Mouse (Mus musculus): ENCODE measurements around the gene Mcm10. TPM values are rescaled to one million over a fixed set of nuclear protein-coding genes. Genes with fewer than 3 reads are reported as not detected.
"Not testable (repeated sequence)": the region's sequence is repeated elsewhere in the genome, so short reads cannot be mapped to it uniquely, and the experiment has no call there.

Gene Mcm10
- polyA plus RNA-seq, 1 experiment from 2014 or later, result 34.4 TPM

- Histone ChIP-seq H3K27ac (ENCODE audit: low read depth, low read length) (no peak overlapping the region), H3K4me3 (ENCODE audit: low read depth, low read length) (no peak overlapping the region), H3K9me3 (ENCODE audit: control insufficient read depth, low read length) (no peaks in the 10 kb centered on the region), H3K27me3 (ENCODE audit: control insufficient read depth, insufficient read depth, low read length) (no peaks in the 10 kb centered on the region), H3K36me3 (ENCODE audit: control insufficient read depth, insufficient read depth, low read length) (no peaks in the 10 kb centered on the region), H3K9ac (ENCODE audit: low read depth, low read length) (no peak overlapping the region), H3K4me2 (replicated peaks; ENCODE audit: low read depth, low read length) (no peak overlapping the region), H3K4me1 (replicated peaks; ENCODE audit: control insufficient read depth, insufficient read depth, low read length) (no peaks in the 10 kb centered on the region)
- 26% methylated on average over 5 of the region's 5 CpGs for WGBS
- ATAC-seq (ENCODE audit: low FRiP score) (no peak), DNase-seq (ENCODE audit: low spot score) (no peak)
These were observed 28.6 kb downstream of the Mcm10 start for GRCm38 (mm10) chr2:4983987-4984386.

GRCm38 (mm10) chr2:4978091-4978490, 34.5 kb downstream of the Mcm10 start:
- DNase-seq (ENCODE audit: low spot score) (peak; percentile 10), ATAC-seq (ENCODE audit: low FRiP score) (no peak)
- Histone ChIP-seq H3K4me2 (replicated peaks; ENCODE audit: low read depth, low read length) (no peak overlapping the region), H3K4me3 (ENCODE audit: low read depth, low read length) (no peak overlapping the region), H3K9me3 (ENCODE audit: control insufficient read depth, low read length) (no peaks in the 10 kb centered on the region), H3K36me3 (ENCODE audit: control insufficient read depth, insufficient read depth, low read length) (no peaks in the 10 kb centered on the region), H3K9ac (ENCODE audit: low read depth, low read length) (no peak overlapping the region), H3K4me1 (replicated peaks; ENCODE audit: control insufficient read depth, insufficient read depth, low read length) (no peaks in the 10 kb centered on the region), H3K27me3 (ENCODE audit: control insufficient read depth, insufficient read depth, low read length) (no peaks in the 10 kb centered on the region), H3K27ac (ENCODE audit: low read depth, low read length) (no peak overlapping the region)
- 35% methylated on average over 8 of the region's 8 CpGs for WGBS

- H3K4me1 ChIP-seq (replicated peaks; ENCODE audit: control insufficient read depth, insufficient read depth, low read length), result no peaks in the 10 kb centered on the region
- H3K4me2 ChIP-seq (replicated peaks; ENCODE audit: low read depth, low read length), result no peak within 1 kb of the TSS
- no peaks in the 10 kb centered on the region for H3K27me3 ChIP-seq (ENCODE audit: control insufficient read depth, insufficient read depth, low read length)
- ATAC-seq (ENCODE audit: low FRiP score), result no peak
- H3K9ac ChIP-seq (ENCODE audit: low read depth, low read length), result no peak within 1 kb of the TSS
- H3K4me3 ChIP-seq (ENCODE audit: low read depth, low read length), result no peak within 1 kb of the TSS
- no peak for DNase-seq (ENCODE audit: low spot score)
- H3K9me3 ChIP-seq (ENCODE audit: control insufficient read depth, low read length), result no peaks in the 10 kb centered on the region
- 75% methylated on average over 5 of the region's 5 CpGs for WGBS
- no peak within 1 kb of the TSS for H3K27ac ChIP-seq (ENCODE audit: low read depth, low read length)
- no peaks in the 10 kb centered on the region for H3K36me3 ChIP-seq (ENCODE audit: control insufficient read depth, insufficient read depth, low read length)
These were observed 36.8 kb downstream of the Mcm10 start, which contains the start of gene Ucma for GRCm38 (mm10) chr2:4975807-4976206. TSS of gene Ucma (plus strand) at chr2:4976122.

GRCm38 (mm10) chr2:4969083-4969482, 43.5 kb downstream of the Mcm10 start:
- Histone ChIP-seq H3K4me3 (ENCODE audit: low read depth, low read length) (no peak overlapping the region), H3K27me3 (ENCODE audit: control insufficient read depth, insufficient read depth, low read length) (no peaks in the 10 kb centered on the region), H3K27ac (ENCODE audit: low read depth, low read length) (no peak overlapping the region), H3K4me1 (replicated peaks; ENCODE audit: control insufficient read depth, insufficient read depth, low read length) (no peaks in the 10 kb centered on the region), H3K36me3 (ENCODE audit: control insufficient read depth, insufficient read depth, low read length) (no peaks in the 10 kb centered on the region), H3K9ac (ENCODE audit: low read depth, low read length) (no peak overlapping the region), H3K4me2 (replicated peaks; ENCODE audit: low read depth, low read length) (no peak overlapping the region), H3K9me3 (ENCODE audit: control insufficient read depth, low read length) (no peaks in the 10 kb centered on the region)
- DNase-seq (ENCODE audit: low spot score) (no peak), ATAC-seq (ENCODE audit: low FRiP score) (no peak)
- 92% methylated on average over 1 of the region's 2 CpGs for WGBS

GRCm38 (mm10) chr2:4967806-4968205, 44.8 kb downstream of the Mcm10 start:
- Histone ChIP-seq H3K4me1 (replicated peaks; ENCODE audit: control insufficient read depth, insufficient read depth, low read length) (no peaks in the 10 kb centered on the region), H3K27ac (ENCODE audit: low read depth, low read length) (no peak overlapping the region), H3K36me3 (ENCODE audit: control insufficient read depth, insufficient read depth, low read length) (no peaks in the 10 kb centered on the region), H3K4me3 (ENCODE audit: low read depth, low read length) (no peak overlapping the region), H3K4me2 (replicated peaks; ENCODE audit: low read depth, low read length) (no peak overlapping the region), H3K27me3 (ENCODE audit: control insufficient read depth, insufficient read depth, low read length) (no peaks in the 10 kb centered on the region), H3K9ac (ENCODE audit: low read depth, low read length) (no peak overlapping the region), H3K9me3 (ENCODE audit: control insufficient read depth, low read length) (no peaks in the 10 kb centered on the region)
- 91% methylated on average over 2 of the region's 2 CpGs for WGBS
- ATAC-seq (ENCODE audit: low FRiP score) (no peak), DNase-seq (ENCODE audit: low spot score) (no peak)

- ATAC-seq (ENCODE audit: low FRiP score) (no peak), DNase-seq (ENCODE audit: low spot score) (no peak)
- Histone ChIP-seq H3K27ac (ENCODE audit: low read depth, low read length) (no peak overlapping the region), H3K36me3 (ENCODE audit: control insufficient read depth, insufficient read depth, low read length) (no peaks in the 10 kb centered on the region), H3K27me3 (ENCODE audit: control insufficient read depth, insufficient read depth, low read length) (no peaks in the 10 kb centered on the region), H3K9me3 (ENCODE audit: control insufficient read depth, low read length) (no peaks in the 10 kb centered on the region), H3K4me3 (ENCODE audit: low read depth, low read length) (no peak overlapping the region), H3K4me1 (replicated peaks; ENCODE audit: control insufficient read depth, insufficient read depth, low read length) (no peaks in the 10 kb centered on the region), H3K4me2 (replicated peaks; ENCODE audit: low read depth, low read length) (no peak overlapping the region), H3K9ac (ENCODE audit: low read depth, low read length) (no peak overlapping the region)
- WGBS, result 84% methylated on average over 12 of the region's 12 CpGs
These were observed 54.6 kb downstream of the Mcm10 start for GRCm38 (mm10) chr2:4958039-4958438.

GRCm38 (mm10) chr2:4954216-4954760, 58.3 kb downstream of the Mcm10 start:
- Histone ChIP-seq H3K36me3 (ENCODE audit: control insufficient read depth, insufficient read depth, low read length) (no peaks in the 10 kb centered on the region), H3K4me2 (replicated peaks; ENCODE audit: low read depth, low read length) (no peak overlapping the region), H3K4me3 (ENCODE audit: low read depth, low read length) (no peak overlapping the region), H3K9ac (ENCODE audit: low read depth, low read length) (no peak overlapping the region), H3K27ac (ENCODE audit: low read depth, low read length) (no peak overlapping the region), H3K27me3 (ENCODE audit: control insufficient read depth, insufficient read depth, low read length) (no peaks in the 10 kb centered on the region), H3K4me1 (replicated peaks; ENCODE audit: control insufficient read depth, insufficient read depth, low read length) (no peaks in the 10 kb centered on the region), H3K9me3 (ENCODE audit: control insufficient read depth, low read length) (no peaks in the 10 kb centered on the region)
- no peak for ATAC-seq (ENCODE audit: low FRiP score)
- no peak for DNase-seq (ENCODE audit: low spot score)
- WGBS, result 92% methylated on average over 6 of the region's 6 CpGs

- H3K4me2 ChIP-seq (replicated peaks; ENCODE audit: low read depth, low read length), result no peak overlapping the region
- DNase-seq (ENCODE audit: low spot score), result no peak
- H3K4me3 ChIP-seq (ENCODE audit: low read depth, low read length), result no peak overlapping the region
- H3K27ac ChIP-seq (ENCODE audit: low read depth, low read length), result no peak overlapping the region
- H3K36me3 ChIP-seq (ENCODE audit: control insufficient read depth, insufficient read depth, low read length), result no peaks in the 10 kb centered on the region
- H3K4me1 ChIP-seq (replicated peaks; ENCODE audit: control insufficient read depth, insufficient read depth, low read length), result no peaks in the 10 kb centered on the region
- H3K27me3 ChIP-seq (ENCODE audit: control insufficient read depth, insufficient read depth, low read length), result no peaks in the 10 kb centered on the region
- no peaks in the 10 kb centered on the region for H3K9me3 ChIP-seq (ENCODE audit: control insufficient read depth, low read length)
- no peak for ATAC-seq (ENCODE audit: low FRiP score)
- H3K9ac ChIP-seq (ENCODE audit: low read depth, low read length), result no peak overlapping the region
- 90% methylated on average over 2 of the region's 2 CpGs for WGBS
These were observed 61.6 kb downstream of the Mcm10 start for GRCm38 (mm10) chr2:4950986-4951385.

- 91% methylated on average over 8 of the region's 8 CpGs for WGBS
- not testable (repeated sequence) for ATAC-seq (ENCODE audit: low FRiP score); H3K27ac ChIP-seq (ENCODE audit: low read depth, low read length); H3K27me3 ChIP-seq (ENCODE audit: control insufficient read depth, insufficient read depth, low read length); H3K4me3 ChIP-seq (ENCODE audit: low read depth, low read length); H3K36me3 ChIP-seq (ENCODE audit: control insufficient read depth, insufficient read depth, low read length); DNase-seq (ENCODE audit: low spot score); H3K9ac ChIP-seq (ENCODE audit: low read depth, low read length); H3K4me2 ChIP-seq (replicated peaks; ENCODE audit: low read depth, low read length); H3K4me1 ChIP-seq (replicated peaks; ENCODE audit: control insufficient read depth, insufficient read depth, low read length); H3K9me3 ChIP-seq (ENCODE audit: control insufficient read depth, low read length)
These were observed 62.9 kb downstream of the Mcm10 start for GRCm38 (mm10) chr2:4949691-4950090.
